Mouse (Mus musculus): Measurements from ENCODE around the gene Tbl3. TPM values are rescaled to one million over a fixed set of nuclear protein-coding genes. Genes with fewer than 3 reads are reported as not detected.

Gene Tbl3
- polyA plus RNA-seq, 1 experiment from 2014 or later, result 29.3 TPM

- Histone ChIP-seq H3K36me3 (ENCODE audit: control insufficient read depth, insufficient read depth) (no peaks in the 10 kb centered on the region), H3K4me3 (ENCODE audit: low read depth, low read length) (peak within 1 kb of the TSS; percentile 47), H3K9me3 (replicated peaks; ENCODE audit: control insufficient read depth, low read length) (no peaks in the 10 kb centered on the region), H3K9ac (ENCODE audit: low read depth, low read length) (0 out of 2 replicates have a peak within 1 kb of the TSS, but pooled peaks have one; percentile 28), H3K27ac (ENCODE audit: low read length) (no peak within 1 kb of the TSS), H3K4me2 (ENCODE audit: low read depth, low read length) (peak within 1 kb of the TSS; percentile 61), H3K27me3 (ENCODE audit: control insufficient read depth, insufficient read depth, low read depth, low read length) (peaks cover 38% of the 10 kb centered on the region), H3K4me1 (ENCODE audit: control insufficient read depth, low read depth, low read length) (peaks cover 8% of the 10 kb centered on the region)
- WGBS (ENCODE audit: insufficient replicate concordance), result 3% methylated on average over 47 of the region's 47 CpGs
- ATAC-seq (ENCODE audit: low read depth), result peak; percentile 32; the same call in 1 of the 2 replicates
Measured at GRCm38 (mm10) chr17:24658017-24658758, 49.3 kb downstream of the Tbl3 start, which contains the start of gene Npw. Gene Npw, minus strand, starts transcription at chr17:24658457.

- Histone ChIP-seq H3K4me2 (ENCODE audit: low read depth, low read length) (no peak overlapping the region), H3K9ac (ENCODE audit: low read depth, low read length) (no peak overlapping the region), H3K27me3 (ENCODE audit: control insufficient read depth, insufficient read depth, low read depth, low read length) (peaks cover 55% of the 10 kb centered on the region), H3K9me3 (replicated peaks; ENCODE audit: control insufficient read depth, low read length) (no peaks in the 10 kb centered on the region), H3K4me1 (ENCODE audit: control insufficient read depth, low read depth, low read length) (peaks cover 12% of the 10 kb centered on the region), H3K4me3 (ENCODE audit: low read depth, low read length) (no peak overlapping the region), H3K27ac (ENCODE audit: low read length) (no peak overlapping the region), H3K36me3 (ENCODE audit: control insufficient read depth, insufficient read depth) (no peaks in the 10 kb centered on the region)
- 62% methylated on average over 4 of the region's 4 CpGs for WGBS (ENCODE audit: insufficient replicate concordance)
- no peak for ATAC-seq (ENCODE audit: low read depth)
Measured at GRCm38 (mm10) chr17:24654969-24655368, 52.5 kb downstream of the Tbl3 start.

DNA sequence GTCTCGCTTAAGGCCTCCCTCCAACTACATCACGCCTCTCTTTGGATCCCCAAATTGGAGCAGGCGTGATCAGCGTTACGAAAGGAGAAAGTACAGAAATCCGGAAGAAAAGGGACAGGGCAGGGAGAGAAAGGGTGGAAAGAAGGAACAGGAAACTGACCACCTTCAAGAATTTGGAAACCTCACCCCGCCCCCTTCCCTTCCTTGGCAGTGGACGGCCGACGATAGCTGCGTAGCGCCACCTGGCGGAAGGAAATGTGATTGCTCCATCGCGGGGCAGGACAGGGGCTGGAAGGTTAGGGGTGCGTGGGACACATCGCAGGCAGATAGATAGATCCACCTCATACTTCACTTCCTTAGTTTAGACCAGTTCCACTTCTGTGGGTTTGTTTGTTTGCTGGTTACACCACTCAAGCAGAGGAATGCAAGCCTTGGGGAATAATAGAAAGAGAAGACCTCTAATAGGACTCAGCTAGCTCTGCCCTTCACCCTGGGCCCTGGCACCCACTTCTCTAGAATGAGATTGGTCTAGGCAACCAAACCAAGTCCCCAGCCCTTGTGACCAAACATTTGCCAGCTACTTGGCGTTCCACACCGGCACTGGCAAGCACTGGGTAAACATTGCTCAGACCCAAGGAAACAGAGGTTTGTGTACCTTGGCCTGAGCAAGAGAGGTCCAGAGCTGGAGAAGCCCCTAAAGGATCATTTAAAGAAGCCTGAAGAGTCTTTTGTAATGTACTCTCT, 53.3 kb downstream of the Tbl3 start:
- Histone ChIP-seq H3K36me3 (ENCODE audit: control insufficient read depth, insufficient read depth) (no peaks in the 10 kb centered on the region), H3K4me3 (ENCODE audit: low read depth, low read length) (0 out of 2 replicates have a peak overlapping the region, but pooled peaks have one; percentile 1), H3K27me3 (ENCODE audit: control insufficient read depth, insufficient read depth, low read depth, low read length) (peaks cover 57% of the 10 kb centered on the region), H3K9me3 (replicated peaks; ENCODE audit: control insufficient read depth, low read length) (no peaks in the 10 kb centered on the region), H3K27ac (ENCODE audit: low read length) (no peak overlapping the region), H3K9ac (ENCODE audit: low read depth, low read length) (no peak overlapping the region), H3K4me1 (ENCODE audit: control insufficient read depth, low read depth, low read length) (peaks cover 14% of the 10 kb centered on the region), H3K4me2 (ENCODE audit: low read depth, low read length) (peak overlapping the region; percentile 38; the same call in 1 of the 2 replicates)
- WGBS (ENCODE audit: insufficient replicate concordance), result 4% methylated on average over 19 of the region's 19 CpGs
- no peak for ATAC-seq (ENCODE audit: low read depth)

- peaks cover 7% of the 10 kb centered on the region for H3K4me1 ChIP-seq (ENCODE audit: control insufficient read depth, low read depth, low read length)
- H3K27me3 ChIP-seq (ENCODE audit: control insufficient read depth, insufficient read depth, low read depth, low read length), result peaks cover 44% of the 10 kb centered on the region
- no peak overlapping the region for H3K9ac ChIP-seq (ENCODE audit: low read depth, low read length)
- WGBS (ENCODE audit: insufficient replicate concordance), result 36% methylated on average over 3 of the region's 3 CpGs
- no peak overlapping the region for H3K27ac ChIP-seq (ENCODE audit: low read length)
- no peak for ATAC-seq (ENCODE audit: low read depth)
- no peaks in the 10 kb centered on the region for H3K9me3 ChIP-seq (replicated peaks; ENCODE audit: control insufficient read depth, low read length)
- no peaks in the 10 kb centered on the region for H3K36me3 ChIP-seq (ENCODE audit: control insufficient read depth, insufficient read depth)
- H3K4me2 ChIP-seq (ENCODE audit: low read depth, low read length), result no peak overlapping the region
- H3K4me3 ChIP-seq (ENCODE audit: low read depth, low read length), result no peak overlapping the region
Measured at GRCm38 (mm10) chr17:24651835-24652234, 55.6 kb downstream of the Tbl3 start.

GRCm38 (mm10) chr17:24650766-24651165, 56.7 kb downstream of the Tbl3 start:
- no peak for ATAC-seq (ENCODE audit: low read depth)
- H3K27me3 ChIP-seq (ENCODE audit: control insufficient read depth, insufficient read depth, low read depth, low read length), result peaks cover 38% of the 10 kb centered on the region
- H3K9me3 ChIP-seq (replicated peaks; ENCODE audit: control insufficient read depth, low read length), result no peaks in the 10 kb centered on the region
- H3K36me3 ChIP-seq (ENCODE audit: control insufficient read depth, insufficient read depth), result no peaks in the 10 kb centered on the region
- no peak overlapping the region for H3K9ac ChIP-seq (ENCODE audit: low read depth, low read length)
- no peak overlapping the region for H3K4me2 ChIP-seq (ENCODE audit: low read depth, low read length)
- H3K4me1 ChIP-seq (ENCODE audit: control insufficient read depth, low read depth, low read length), result peaks cover 7% of the 10 kb centered on the region
- WGBS (ENCODE audit: insufficient replicate concordance), result 58% methylated on average over 4 of the region's 4 CpGs
- no peak overlapping the region for H3K27ac ChIP-seq (ENCODE audit: low read length)
- H3K4me3 ChIP-seq (ENCODE audit: low read depth, low read length), result no peak overlapping the region

- peak within 1 kb of the TSS; percentile 62 for H3K9ac ChIP-seq (ENCODE audit: low read depth, low read length)
- H3K4me3 ChIP-seq (ENCODE audit: low read depth, low read length), result peak within 1 kb of the TSS; percentile 64
- H3K27ac ChIP-seq (ENCODE audit: low read length), result no peak within 1 kb of the TSS
- ATAC-seq (ENCODE audit: low read depth), result peak; percentile 68
- H3K4me2 ChIP-seq (ENCODE audit: low read depth, low read length), result peak within 1 kb of the TSS; percentile 70
- H3K36me3 ChIP-seq (ENCODE audit: control insufficient read depth, insufficient read depth), result no peaks in the 10 kb centered on the region
- under 1% methylated on average over 35 of the region's 41 CpGs for WGBS (ENCODE audit: insufficient replicate concordance)
- H3K9me3 ChIP-seq (replicated peaks; ENCODE audit: control insufficient read depth, low read length), result no peaks in the 10 kb centered on the region
- H3K27me3 ChIP-seq (ENCODE audit: control insufficient read depth, insufficient read depth, low read depth, low read length), result peaks cover 38% of the 10 kb centered on the region
- peaks cover 7% of the 10 kb centered on the region for H3K4me1 ChIP-seq (ENCODE audit: control insufficient read depth, low read depth, low read length)
Measured at GRCm38 (mm10) chr17:24650070-24650616, 57.3 kb downstream of the Tbl3 start, which contains the start of gene Slc9a3r2. Gene Slc9a3r2, minus strand, starts transcription at chr17:24650327.

GRCm38 (mm10) chr17:24649581-24650069, 57.8 kb downstream of the Tbl3 start:
- Histone ChIP-seq H3K9me3 (replicated peaks; ENCODE audit: control insufficient read depth, low read length) (no peaks in the 10 kb centered on the region), H3K27me3 (ENCODE audit: control insufficient read depth, insufficient read depth, low read depth, low read length) (peaks cover 38% of the 10 kb centered on the region), H3K27ac (ENCODE audit: low read length) (no peak overlapping the region), H3K9ac (ENCODE audit: low read depth, low read length) (peak overlapping the region; percentile 62), H3K36me3 (ENCODE audit: control insufficient read depth, insufficient read depth) (no peaks in the 10 kb centered on the region), H3K4me1 (ENCODE audit: control insufficient read depth, low read depth, low read length) (peaks cover 9% of the 10 kb centered on the region), H3K4me3 (ENCODE audit: low read depth, low read length) (peak overlapping the region; percentile 64), H3K4me2 (ENCODE audit: low read depth, low read length) (peak overlapping the region; percentile 70)
- ATAC-seq (ENCODE audit: low read depth), result peak; percentile 14; the same call in 1 of the 2 replicates
- under 1% methylated on average over 35 of the region's 35 CpGs for WGBS (ENCODE audit: insufficient replicate concordance)

GRCm38 (mm10) chr17:24648731-24649377, 58.6 kb downstream of the Tbl3 start:
- WGBS (ENCODE audit: insufficient replicate concordance), result 67% methylated on average over 10 of the region's 10 CpGs
- Histone ChIP-seq H3K4me2 (ENCODE audit: low read depth, low read length) (peak overlapping the region; percentile 70), H3K36me3 (ENCODE audit: control insufficient read depth, insufficient read depth) (no peaks in the 10 kb centered on the region), H3K27ac (ENCODE audit: low read length) (no peak overlapping the region), H3K27me3 (ENCODE audit: control insufficient read depth, insufficient read depth, low read depth, low read length) (peaks cover 38% of the 10 kb centered on the region), H3K4me1 (ENCODE audit: control insufficient read depth, low read depth, low read length) (peaks cover 9% of the 10 kb centered on the region), H3K9ac (ENCODE audit: low read depth, low read length) (no peak overlapping the region), H3K4me3 (ENCODE audit: low read depth, low read length) (peak overlapping the region; percentile 64), H3K9me3 (replicated peaks; ENCODE audit: control insufficient read depth, low read length) (no peaks in the 10 kb centered on the region)
- no peak for ATAC-seq (ENCODE audit: low read depth)

Measured in liver, embryonic 16.5 days (tissue).